Mouse (Mus musculus) layer of hippocampus, adult 2 months (tissue): ENCODE results near the gene Ccl5. TPM values are rescaled to one million over a fixed set of nuclear protein-coding genes. Genes with fewer than 3 reads are reported as not detected.
A peak's percentile ranks its signal among the peaks of the same experiment; 100 is the strongest.

Experiments
- DNase-seq, 2 experiments: peaks; one replicate each; pipeline ENCODE4 v3.0.0; 2022; ENCODE audit warnings: low spot score in 2 of 2
- H3K27ac ChIP-seq: fragments of 200-600 bp; 2 replicates; pipeline ENCODE4 v1.8.1; 2022
- H3K4me3 ChIP-seq: fragments of 200-600 bp; 2 replicates; pipeline ENCODE4 v1.8.1; 2022; ENCODE audit warnings: mild to moderate bottlenecking
- CTCF ChIP-seq: fragments of 200-600 bp; conservative IDR thresholded peaks from 2 replicates; pipeline ENCODE4 v1.8.1; 2022; ENCODE audit warnings: antibody characterized with exemption, mild to moderate bottlenecking, moderate library complexity
- long read RNA-seq, 2 experiments: library from polyadenylated mRNA; stranded (forward); transcript quantifications; one replicate each; pipeline ENCODE4 v2.0.0; 2021; ENCODE audit warnings: borderline mapping rate in 2 of 2
- total RNA-seq, 2 experiments: library from RNA; stranded (reverse); gene quantifications; 2 replicates each; pipeline ENCODE4 v1.2.3; 2021

Ccl5 gene
- not detected for total RNA-seq
- long read RNA-seq, experiment 1: 0 reads
- long read RNA-seq, experiment 2: 0 reads

- no peak for DNase-seq
- Histone ChIP-seq H3K27ac (no peak within 1 kb of the TSS), H3K4me3 (no peak within 1 kb of the TSS)
- TF ChIP-seq CTCF: no peak
Observed at GRCm38 (mm10) chr11:83530360-83530759, at the start of gene Ccl5. Gene Ccl5, minus strand, starts transcription at chr11:83530518.

GRCm38 (mm10) chr11:83578999-83579398 lies 48.7 kb upstream of the Ccl5 start:
- H3K27ac ChIP-seq: no peak overlapping the region
- DNase-seq: no peak
- TF ChIP-seq CTCF: no peak
- no peak overlapping the region for H3K4me3 ChIP-seq

- DNase-seq: no peak
- H3K27ac ChIP-seq: no peak within 1 kb of the TSS
- no peak for TF ChIP-seq CTCF
- no peak within 1 kb of the TSS for H3K4me3 ChIP-seq
Observed at GRCm38 (mm10) chr11:83578186-83578760, 48.0 kb upstream of the Ccl5 start, which contains the start of gene Ccl9. Gene Ccl9, minus strand, starts transcription at chr11:83578636.

DNA sequence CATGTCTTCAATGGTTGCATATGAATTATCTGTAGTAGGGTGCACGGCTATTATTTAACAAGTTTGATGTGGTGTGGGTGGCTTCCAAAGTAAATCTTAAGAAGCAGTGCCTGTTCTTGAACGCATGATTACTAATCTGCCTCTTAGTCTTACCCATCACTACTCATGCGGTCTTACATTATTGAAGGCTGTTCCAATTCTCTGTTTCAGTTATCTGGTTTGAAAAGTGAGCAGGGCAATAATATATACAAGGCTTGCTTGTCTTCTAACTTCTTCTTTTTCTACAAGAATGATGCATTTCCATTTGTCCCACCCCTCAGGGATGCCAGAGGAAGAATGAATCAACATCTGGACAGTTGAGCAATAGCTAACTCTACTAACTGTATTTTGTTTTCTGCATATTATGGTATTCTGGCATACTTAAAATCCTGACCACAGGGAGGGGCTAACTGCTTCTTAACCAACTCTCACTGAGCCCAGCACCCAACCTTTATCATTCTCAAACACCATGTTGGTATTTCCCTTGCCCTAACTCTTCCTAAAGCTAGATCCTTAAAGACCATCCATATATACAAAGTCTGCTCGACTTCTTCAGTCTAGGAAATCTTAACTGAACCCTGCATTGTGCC lies 46.7 kb upstream of the Ccl5 start:
- no peak for TF ChIP-seq CTCF

GRCm38 (mm10) chr11:83572834-83573233 lies 42.5 kb upstream of the Ccl5 start:
- no peak for TF ChIP-seq CTCF
- H3K27ac ChIP-seq: no peak overlapping the region
- H3K4me3 ChIP-seq: no peak overlapping the region
- no peak for DNase-seq

More for the DNA sequence above, 46.7 kb upstream of the Ccl5 start:
- H3K27ac ChIP-seq: no peak overlapping the region
- DNase-seq: no peak
- H3K4me3 ChIP-seq: no peak overlapping the region

GRCm38 (mm10) chr11:83572223-83572622 lies 41.9 kb upstream of the Ccl5 start:
- DNase-seq: no peak
- H3K4me3 ChIP-seq: no peak overlapping the region
- H3K27ac ChIP-seq: no peak overlapping the region
- TF ChIP-seq CTCF: no peak

DNA sequence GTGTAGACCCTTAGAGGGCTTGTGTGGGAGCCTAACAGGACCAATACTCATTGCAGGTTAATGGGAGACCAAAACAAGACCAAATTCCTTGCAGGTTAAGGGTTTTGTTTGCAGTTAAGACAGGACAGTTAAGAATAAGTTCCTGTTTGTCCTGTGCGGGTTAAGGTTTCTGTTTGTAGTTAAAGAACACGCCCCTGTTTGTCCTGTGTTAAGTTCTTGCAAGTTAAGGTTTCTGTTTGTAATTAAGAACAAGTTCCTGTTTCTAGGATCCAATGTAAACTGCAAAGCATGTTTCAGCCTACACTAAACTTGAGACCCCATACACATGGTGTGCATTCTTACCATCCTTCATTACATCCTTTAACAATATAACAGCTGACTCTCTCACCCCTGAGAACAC lies 39.9 kb upstream of the Ccl5 start:
- H3K4me3 ChIP-seq: no peak overlapping the region
- TF ChIP-seq CTCF: no peak
- DNase-seq: no peak
- no peak overlapping the region for H3K27ac ChIP-seq

GRCm38 (mm10) chr11:83569249-83569648 lies 38.9 kb upstream of the Ccl5 start:
- Histone ChIP-seq H3K27ac (no peak overlapping the region), H3K4me3 (no peak overlapping the region)
- TF ChIP-seq CTCF: no peak
- no peak for DNase-seq

DNA sequence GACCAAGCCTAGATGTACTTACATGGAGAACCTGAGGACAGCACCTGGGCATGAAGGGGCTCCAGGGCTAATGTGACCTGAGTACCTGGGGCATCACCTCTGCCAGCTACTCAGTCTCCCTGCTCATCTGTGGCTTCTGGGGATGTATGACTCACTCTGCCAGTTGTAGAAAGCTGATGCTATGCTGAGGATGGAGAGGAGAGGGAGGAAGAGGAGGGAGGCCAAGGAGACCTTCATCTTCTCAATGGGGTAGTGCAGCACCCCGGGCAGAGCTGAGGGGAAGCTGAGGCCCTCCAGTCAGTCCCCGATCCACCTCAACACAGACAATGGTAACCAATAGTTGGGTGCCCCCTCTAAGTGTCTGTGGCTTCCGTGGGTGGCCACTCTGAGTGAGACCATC lies 38.5 kb upstream of the Ccl5 start:
- no peak overlapping the region for H3K27ac ChIP-seq
- DNase-seq: no peak
- H3K4me3 ChIP-seq: no peak overlapping the region
- no peak for TF ChIP-seq CTCF

- no peak overlapping the region for H3K27ac ChIP-seq
- DNase-seq: no peak
- TF ChIP-seq CTCF: no peak
- H3K4me3 ChIP-seq: no peak overlapping the region
Observed at GRCm38 (mm10) chr11:83568061-83568460, 37.7 kb upstream of the Ccl5 start.

GRCm38 (mm10) chr11:83567311-83567710 lies 37.0 kb upstream of the Ccl5 start:
- TF ChIP-seq CTCF: no peak
- no peak for DNase-seq
- Histone ChIP-seq H3K27ac (no peak overlapping the region), H3K4me3 (no peak overlapping the region)

DNA sequence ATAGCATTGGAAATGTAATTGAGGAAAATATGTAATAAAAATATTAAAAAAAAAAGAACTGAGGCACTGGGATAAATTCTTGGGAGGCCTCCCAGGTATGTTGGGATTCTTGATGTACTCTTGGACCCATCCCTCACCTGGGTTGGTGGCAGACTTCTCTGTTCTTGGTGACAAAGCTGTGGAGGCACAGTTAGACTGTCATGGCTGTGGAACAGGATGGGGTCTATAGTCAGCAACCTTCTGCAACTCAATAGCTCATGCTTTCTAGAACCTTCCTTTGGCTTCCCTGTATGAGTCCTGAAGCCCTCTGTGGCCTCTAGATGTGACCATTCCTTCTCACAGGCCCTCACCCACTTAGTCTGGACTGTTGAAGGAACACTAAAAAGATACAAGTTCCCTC lies 36.3 kb upstream of the Ccl5 start:
- Histone ChIP-seq H3K27ac (no peak overlapping the region), H3K4me3 (no peak overlapping the region)
- DNase-seq: no peak
- TF ChIP-seq CTCF: no peak

DNA sequence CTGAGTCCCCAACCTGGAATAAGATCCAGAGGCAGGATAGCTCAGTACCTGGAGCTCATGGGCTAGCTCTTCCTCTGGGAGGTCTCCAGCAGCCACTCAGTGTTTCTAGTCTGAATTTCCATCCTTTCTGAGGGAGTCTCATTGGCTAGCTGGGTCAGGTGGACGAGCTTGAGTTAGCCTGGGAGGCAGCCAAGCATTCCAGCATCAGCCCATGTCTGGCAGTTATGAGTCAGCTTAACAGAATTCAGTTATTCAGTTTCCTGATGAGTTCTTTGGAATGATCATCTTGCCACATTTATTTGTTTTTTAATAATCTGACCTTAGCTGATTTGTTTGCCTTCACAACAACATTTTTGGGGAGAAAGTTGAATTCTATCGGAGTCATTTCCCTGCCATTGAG lies 33.4 kb upstream of the Ccl5 start:
- Histone ChIP-seq H3K27ac (no peak overlapping the region), H3K4me3 (no peak overlapping the region)
- DNase-seq: peak in 1 of 2 experiments; percentile 44
- no peak for TF ChIP-seq CTCF

- no peak for DNase-seq
- Histone ChIP-seq H3K4me3 (no peak overlapping the region), H3K27ac (no peak overlapping the region)
- TF ChIP-seq CTCF: no peak
Observed at GRCm38 (mm10) chr11:83562311-83562887, 32.1 kb upstream of the Ccl5 start.
